Mouse (Mus musculus) cortical plate, adult 2 months (tissue): ENCODE measurements around the gene Dcst2. TPM values are rescaled to one million over a fixed set of nuclear protein-coding genes. Genes with fewer than 3 reads are reported as not detected.

ENCODE experiments used
- H3K27ac ChIP-seq: fragments of 200-500 bp; 2 replicates; pipeline ENCODE4 v1.5.1; 2012; ENCODE audit warnings: low read length, control low read depth, inconsistent platforms; ENCODE audit not compliant: insufficient read depth
- H3K4me1 ChIP-seq: fragments of 200-500 bp; 2 replicates; pipeline ENCODE4 v1.6.1; 2011; ENCODE audit warnings: low read length; ENCODE audit not compliant: control insufficient read depth, insufficient read depth
- H3K4me3 ChIP-seq: fragments of 200-500 bp; 2 replicates; pipeline ENCODE4 v1.5.1; 2011; ENCODE audit warnings: mild to moderate bottlenecking, low read length, control low read depth; ENCODE audit not compliant: insufficient read depth
- CTCF ChIP-seq: fragments of 200-500 bp; IDR thresholded peaks from 2 replicates; pipeline ENCODE4 v1.5.1; 2011; ENCODE audit warnings: mild to moderate bottlenecking, control low read depth, low read length; ENCODE audit not compliant: insufficient read depth; ENCODE audit errors: extremely low read depth
- POLR2A ChIP-seq: fragments of 200-500 bp; IDR thresholded peaks from 2 replicates; pipeline ENCODE4 v1.6.1; 2011; ENCODE audit warnings: mild to moderate bottlenecking, low read length, control low read depth; ENCODE audit not compliant: insufficient read depth; ENCODE audit errors: extremely low read depth
- polyA plus RNA-seq: library from polyadenylated mRNA; depleted of rRNA; stranded (reverse); fragments of >200 nt; gene quantifications from 2 replicates; pipeline ENCODE4 v1.2.3, GENCODE M21; 2012

Dcst2 gene
- polyA plus RNA-seq, 1 experiment = 0.75 TPM

DNA sequence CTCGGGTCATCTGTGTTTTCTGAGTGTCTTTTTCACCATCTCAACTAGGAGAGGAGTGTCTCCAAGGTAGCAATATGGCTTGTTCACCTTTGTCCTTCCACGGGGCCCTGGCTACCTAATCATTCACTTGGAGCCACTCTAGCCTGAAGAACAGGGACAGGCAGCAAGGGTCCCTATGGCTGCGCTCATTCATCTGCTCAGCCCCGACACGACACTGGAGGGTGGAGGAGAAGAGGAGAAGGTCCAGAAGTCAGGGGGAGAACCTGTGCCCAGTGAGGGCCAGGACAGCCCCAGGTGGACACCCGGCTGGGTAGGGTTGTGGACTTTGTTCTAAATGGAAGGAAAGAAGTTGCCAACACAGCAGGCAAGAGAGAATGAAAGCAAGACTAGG lies 6.3 kb upstream of the Dcst2 start:
- H3K27ac ChIP-seq = no peak overlapping the region
- no peaks in the 10 kb centered on the region for H3K4me1 ChIP-seq
- TF ChIP-seq POLR2A (no peak), CTCF (no peak)
- no peak overlapping the region for H3K4me3 ChIP-seq

DNA sequence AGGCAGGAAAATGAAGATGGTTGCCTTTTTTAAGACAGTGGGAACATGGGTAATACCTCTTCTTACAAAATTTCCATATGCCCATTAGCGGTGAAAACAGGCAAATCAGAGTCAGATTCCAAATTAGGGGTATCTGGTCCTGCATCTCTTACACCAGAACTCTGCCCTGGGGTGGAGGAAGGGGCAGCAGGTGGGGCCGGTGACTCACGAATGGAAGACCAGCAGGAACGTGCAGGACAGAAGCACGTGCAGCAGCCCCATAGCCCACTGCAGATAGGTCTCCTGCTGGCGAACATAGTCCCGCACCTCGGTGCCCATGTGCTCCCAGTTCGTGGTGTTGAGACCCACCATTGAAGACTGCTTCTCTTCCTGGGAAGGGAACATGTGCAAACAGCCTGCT lies 5.7 kb upstream of the Dcst2 start:
- Histone ChIP-seq H3K4me3 (no peak overlapping the region), H3K27ac (no peak overlapping the region)
- no peak for TF ChIP-seq POLR2A
- TF ChIP-seq CTCF = no peak

DNA sequence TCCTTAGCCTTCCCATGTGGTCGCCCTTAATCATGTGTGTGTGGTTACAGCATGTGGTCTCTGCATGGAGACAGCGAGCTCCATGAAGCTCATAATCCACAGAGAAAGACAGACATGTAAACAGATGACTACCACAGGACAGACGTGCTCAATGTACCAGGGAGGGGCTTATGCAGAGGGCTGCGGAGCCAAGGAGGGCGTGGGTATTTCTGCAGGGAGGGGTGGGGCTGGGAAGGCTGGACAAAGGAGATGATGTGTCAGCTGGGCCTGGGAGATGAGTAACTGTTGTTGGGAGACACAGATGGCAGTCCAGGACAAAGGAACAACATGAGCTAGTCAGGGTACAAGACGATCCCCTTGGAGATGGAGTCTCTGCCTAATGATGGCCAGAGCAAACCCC lies 2.1 kb upstream of the Dcst2 start:
- H3K4me1 ChIP-seq = no peaks in the 10 kb centered on the region
- H3K27ac ChIP-seq = no peak overlapping the region
- TF ChIP-seq POLR2A (no peak), CTCF (no peak)
- no peak overlapping the region for H3K4me3 ChIP-seq

More for the DNA sequence above, 5.7 kb upstream of the Dcst2 start:
- H3K4me1 ChIP-seq = no peaks in the 10 kb centered on the region

DNA sequence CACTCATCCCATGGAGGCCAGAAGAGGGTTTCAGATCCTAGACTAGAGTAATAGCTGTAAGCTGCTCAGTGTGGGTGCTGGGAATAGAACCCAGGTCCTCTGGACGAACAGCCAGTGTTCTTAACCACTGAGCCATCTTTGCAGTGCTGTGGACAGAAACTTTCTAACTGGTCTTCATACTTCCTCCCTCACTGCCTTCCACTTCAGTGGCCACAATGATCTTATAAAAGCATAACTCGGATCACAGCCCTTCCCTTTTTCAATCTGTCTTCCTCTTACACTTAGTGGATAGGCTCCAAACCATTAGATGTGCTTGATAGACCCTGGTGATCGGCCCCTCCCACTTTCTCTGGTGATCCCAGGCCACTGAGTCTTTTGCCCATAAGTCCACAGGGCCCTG lies 1.5 kb upstream of the Dcst2 start:
- no peak for TF ChIP-seq POLR2A
- no peak for TF ChIP-seq CTCF
- Histone ChIP-seq H3K27ac (no peak overlapping the region), H3K4me1 (no peaks in the 10 kb centered on the region), H3K4me3 (no peak overlapping the region)

DNA sequence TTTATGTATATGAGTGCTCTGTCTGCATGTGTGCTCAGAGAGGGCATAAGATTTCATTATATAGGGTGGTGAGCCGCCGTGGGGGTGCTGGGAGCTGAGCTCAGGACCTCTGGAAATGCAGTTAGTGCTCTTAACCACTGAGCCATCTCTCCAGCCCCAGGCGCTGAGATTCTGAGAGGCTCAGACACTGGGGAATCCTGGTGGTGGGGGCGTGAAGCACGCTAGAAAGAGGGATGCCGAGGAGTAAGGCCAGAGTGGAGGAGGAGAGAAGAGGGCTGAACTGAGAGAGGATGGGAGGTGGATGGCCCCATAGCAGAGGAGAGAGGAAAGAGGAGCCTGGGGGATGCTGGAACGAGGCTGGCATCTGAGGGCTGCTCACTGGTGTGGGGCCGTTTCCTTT lies 2.9 kb downstream of the Dcst2 start:
- no peak overlapping the region for H3K27ac ChIP-seq
- no peak overlapping the region for H3K4me3 ChIP-seq
- H3K4me1 ChIP-seq = no peaks in the 10 kb centered on the region
- no peak for TF ChIP-seq CTCF
- no peak for TF ChIP-seq POLR2A

DNA sequence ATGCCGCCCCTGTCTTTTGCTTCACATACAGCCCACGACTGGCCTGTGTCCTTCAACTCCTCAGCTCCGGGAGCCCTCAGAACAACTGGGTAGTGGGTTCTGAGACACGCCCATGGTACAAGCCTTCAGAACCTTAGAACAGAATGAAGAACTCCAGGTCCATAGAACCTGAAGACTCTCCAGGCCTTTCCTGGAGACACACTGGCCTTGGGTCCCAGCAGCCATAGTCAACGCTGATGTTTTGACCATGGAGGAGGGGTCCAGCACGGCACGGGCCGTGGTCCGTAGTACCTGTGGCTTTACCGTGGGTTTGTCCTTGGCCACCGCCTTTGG lies 3.3 kb downstream of the Dcst2 start, which contains the start of gene Dcst1:
Gene Dcst1 (minus strand): TSS at position 101 of the 333 bp plus-strand sequence.
- TF ChIP-seq POLR2A (no peak), CTCF (no peak)
- H3K4me3 ChIP-seq = no peak within 1 kb of the TSS
- H3K27ac ChIP-seq = no peak within 1 kb of the TSS

DNA sequence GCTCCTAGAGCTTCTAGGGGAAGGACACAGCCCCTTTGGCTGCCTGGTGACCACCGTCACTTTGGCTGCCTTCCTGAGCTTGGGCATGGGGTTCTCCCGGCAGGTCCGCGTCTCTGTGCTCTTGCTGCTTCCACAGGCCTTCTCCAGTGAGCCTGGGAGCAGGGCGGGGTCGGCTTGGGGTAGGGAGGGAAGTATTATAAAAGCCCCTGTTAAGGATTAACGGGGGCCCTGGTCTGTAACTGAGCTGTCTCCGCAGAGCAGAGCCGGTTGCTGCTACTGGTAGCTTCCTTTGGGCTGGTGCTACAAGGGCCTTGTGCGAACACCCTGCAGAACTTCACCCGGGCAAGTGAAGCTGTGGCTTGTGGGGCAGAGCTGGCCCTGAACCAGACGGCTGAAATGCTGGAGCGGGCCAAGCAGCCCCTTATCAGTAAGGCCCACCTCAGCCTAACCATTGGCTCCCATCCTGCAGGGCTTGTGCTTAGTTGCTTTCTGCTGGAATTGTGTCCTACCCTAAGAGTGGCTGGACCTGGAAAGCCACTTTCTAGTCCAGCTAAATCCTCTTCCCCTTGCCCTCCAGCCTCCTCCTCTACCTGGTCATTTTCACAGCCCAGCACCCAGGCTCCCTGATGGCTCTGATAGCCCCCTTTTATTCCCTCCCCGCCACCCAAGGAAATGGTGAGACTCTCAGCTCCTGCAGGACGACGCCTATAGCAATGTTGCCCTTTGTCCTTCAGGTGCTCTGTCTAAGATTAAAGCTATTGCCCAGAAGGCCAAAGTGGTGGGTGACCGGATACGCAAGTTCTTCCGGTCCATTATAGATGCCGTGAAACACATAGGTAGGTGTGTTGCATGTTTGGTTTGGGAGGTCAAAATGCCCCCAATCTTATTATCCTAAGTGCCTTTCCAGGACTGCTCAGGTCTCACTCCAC lies 4.0 kb downstream of the Dcst2 start:
- Histone ChIP-seq H3K27ac (no peak overlapping the region), H3K4me1 (no peaks in the 10 kb centered on the region), H3K4me3 (no peak overlapping the region)
- no peak for TF ChIP-seq CTCF
- TF ChIP-seq POLR2A = no peak

More for the DNA sequence above, 3.3 kb downstream of the Dcst2 start, which contains the start of gene Dcst1:
- no peaks in the 10 kb centered on the region for H3K4me1 ChIP-seq

DNA sequence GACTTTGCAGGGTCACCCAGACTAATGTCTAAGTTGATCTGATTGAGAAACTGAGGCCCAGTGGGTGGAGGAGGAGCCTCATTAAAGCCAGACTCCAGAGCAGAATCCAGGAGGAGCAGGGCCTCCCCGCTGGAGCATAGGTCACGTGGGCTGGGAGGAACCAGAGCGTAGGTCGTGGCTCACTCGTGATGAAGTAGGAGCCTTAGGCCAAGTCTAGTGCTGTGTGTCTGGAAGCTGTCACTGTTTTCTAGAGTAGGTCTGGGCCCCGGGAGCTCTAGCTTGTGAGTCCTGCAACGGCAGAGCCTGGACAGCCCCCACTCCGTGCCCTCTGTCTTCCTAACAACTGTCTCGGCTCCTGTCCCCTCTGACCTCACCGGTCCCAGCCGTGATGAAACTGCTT lies 5.6 kb downstream of the Dcst2 start:
- TF ChIP-seq CTCF (no peak), POLR2A (no peak)
- Histone ChIP-seq H3K4me1 (no peaks in the 10 kb centered on the region), H3K27ac (no peak overlapping the region), H3K4me3 (no peak overlapping the region)

DNA sequence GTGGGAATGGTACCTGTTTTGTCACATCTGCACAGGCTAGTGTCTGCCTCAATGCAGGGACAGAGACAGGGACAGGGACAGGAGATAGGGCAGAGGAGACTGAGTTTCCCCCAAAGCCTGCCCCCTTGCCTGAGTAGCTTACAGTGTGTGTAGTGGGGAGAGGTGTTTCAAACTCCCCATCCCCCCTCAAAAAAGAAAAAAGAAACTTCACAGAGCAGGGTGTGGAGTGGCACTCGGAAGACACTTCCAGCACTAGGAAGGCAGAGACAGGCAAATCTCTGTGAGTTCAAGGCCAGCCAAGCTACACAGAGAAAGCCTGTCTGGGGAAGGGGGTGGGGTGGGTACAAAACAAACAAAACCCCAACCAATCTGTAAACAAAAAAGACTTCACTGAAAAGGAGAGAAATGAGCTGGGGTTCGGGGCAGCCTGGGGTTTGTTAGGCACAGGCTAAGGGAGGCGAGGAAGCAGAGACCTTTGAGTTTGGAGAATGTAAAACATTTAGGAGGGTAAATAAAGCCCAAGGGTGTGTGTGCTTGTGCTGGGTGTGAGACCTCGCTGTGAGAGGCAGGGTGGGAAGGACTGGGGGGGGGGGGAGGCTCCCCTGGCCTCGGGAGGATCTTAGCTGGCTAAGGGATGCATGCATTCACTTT lies 11.9 kb downstream of the Dcst2 start:
- no peak overlapping the region for H3K4me3 ChIP-seq
- TF ChIP-seq POLR2A = no peak
- TF ChIP-seq CTCF = no peak
- no peak overlapping the region for H3K27ac ChIP-seq
- H3K4me1 ChIP-seq = peaks cover 2% of the 10 kb centered on the region; the same call in 1 of the 2 replicates
